In genomic region chrX:101953787-101954491, GRCm38 (mm10) we compare ENCODE assay signal across 9 mouse cellular contexts.
DNase-seq lines count a peak whose midpoint lies in the region; ATAC-seq and TF ChIP-seq lines count a peak whose summit lies in the region.
"Had no signal": no experiment of that assay in that cellular context is flagged by ENCODE, and none has a peak within 500 bp of the region (broad histone marks: within the 10 kb centered on the region; RNA-seq: fewer than 3 reads in every experiment).

No protein-coding gene starts in this region.

- peak overlapping the region in 1 of 3 experiments; percentile 17 for H3K4me3 ChIP-seq in CH12.LX (replicated peaks in 1 of 3; ENCODE audit: low read depth in 2 of 3, low read length in 2 of 3, poor library complexity in 1 of 3)
- H3K4me3 ChIP-seq in forebrain, embryonic 14.5 days (ENCODE audit: low read depth, low read length), result peak overlapping the region; percentile 24
- 0 out of 2 replicates have a peak overlapping the region, but pooled peaks have one; percentile 15 for H3K4me3 ChIP-seq in liver, embryonic 16.5 days (ENCODE audit: low read depth, low read length)
- H3K4me3 ChIP-seq in neural tube, embryonic 13.5 days, result peak overlapping the region; percentile 33

- TF ChIP-seq RAD21 in CH12.LX (IDR thresholded peaks at IDR 0.05; ENCODE audit: low read depth, low read length), result peak; percentile 49

- 37% methylated on average over 30 of the region's 30 CpGs for WGBS in forebrain, embryonic 14.5 days
- WGBS in large intestine, adult 2 months, result 12% methylated on average over 28 of the region's 30 CpGs
- 23% methylated on average over 26 of the region's 30 CpGs for WGBS in liver, embryonic 16.5 days (ENCODE audit: insufficient replicate concordance)
- WGBS in neural tube, embryonic 13.5 days, result 13% methylated on average over 30 of the region's 30 CpGs

- peak in 1 of 2 experiments; percentile 73; a peak in 2 of 4 replicates for TF ChIP-seq CTCF in CH12.LX (conservative IDR thresholded peaks at IDR 0.05 in 1 of 2, IDR thresholded peaks at IDR 0.05 in 1 of 2; ENCODE audit: low read depth in 2 of 2, low read length in 2 of 2)

- H3K27ac ChIP-seq in CH12.LX (ENCODE audit: insufficient read depth, low read depth), result no peak overlapping the region
- no peak overlapping the region for H3K27ac ChIP-seq in forebrain, embryonic 14.5 days (ENCODE audit: low read depth, low read length)
- peak overlapping the region; percentile 33; the same call in 1 of the 2 replicates for H3K27ac ChIP-seq in liver, embryonic 16.5 days (ENCODE audit: low read length)
- no peak overlapping the region for H3K27ac ChIP-seq in neural tube, embryonic 13.5 days (replicated peaks)
- H3K27ac ChIP-seq: macrophage had no signal

- H3K36me3 ChIP-seq in CH12.LX (replicated peaks in 1 of 2; ENCODE audit: control insufficient read depth in 1 of 2, insufficient read depth in 1 of 2, low read length in 1 of 2), result no peaks in the 10 kb centered on the region
- H3K36me3 ChIP-seq in forebrain, embryonic 14.5 days (ENCODE audit: control insufficient read depth, insufficient read depth, low read length), result no peaks in the 10 kb centered on the region
- H3K36me3 ChIP-seq in liver, embryonic 16.5 days (ENCODE audit: control insufficient read depth, insufficient read depth), result no peaks in the 10 kb centered on the region
- H3K36me3 ChIP-seq in neural tube, embryonic 13.5 days, result no peaks in the 10 kb centered on the region

- no peak overlapping the region for H3K9ac ChIP-seq in CH12.LX (ENCODE audit: insufficient read depth, low read depth)
- H3K9ac ChIP-seq in forebrain, embryonic 14.5 days (ENCODE audit: low read length), result peak overlapping the region; percentile 48
- H3K9ac ChIP-seq in liver, embryonic 16.5 days (ENCODE audit: low read depth, low read length), result no peak overlapping the region
- H3K9ac ChIP-seq in neural tube, embryonic 13.5 days, result peak overlapping the region; percentile 60

- intact Hi-C loops in heart, postnatal 14 days (cut with DNase I), result loop anchor here (2.0 kb wide), 1 partner anchor 113 kb away; no protein-coding TSS in a partner anchor

- H3K4me1 ChIP-seq in CH12.LX (ENCODE audit: control insufficient read depth in 1 of 2, insufficient read depth in 2 of 2), result no peaks in the 10 kb centered on the region
- H3K4me1 ChIP-seq in forebrain, embryonic 14.5 days (ENCODE audit: control insufficient read depth, insufficient read depth, low read length), result no peaks in the 10 kb centered on the region
- H3K4me1 ChIP-seq in liver, embryonic 16.5 days (ENCODE audit: control insufficient read depth, low read depth, low read length), result no peaks in the 10 kb centered on the region
- H3K4me1 ChIP-seq in neural tube, embryonic 13.5 days (replicated peaks), result no peaks in the 10 kb centered on the region

- H3K4me2 ChIP-seq in CH12.LX (ENCODE audit: insufficient read depth, low read depth, poor library complexity, severe bottlenecking), result peak overlapping the region; percentile 63; the same call in 1 of the 2 replicates
- H3K4me2 ChIP-seq in forebrain, embryonic 14.5 days (ENCODE audit: low read length), result peak overlapping the region; percentile 53
- peak overlapping the region; percentile 42 for H3K4me2 ChIP-seq in liver, embryonic 16.5 days (ENCODE audit: low read depth, low read length)
- H3K4me2 ChIP-seq in neural tube, embryonic 13.5 days, result peak overlapping the region; percentile 56

- peak; percentile 99 for ATAC-seq in forebrain, embryonic 14.5 days
- ATAC-seq in liver, embryonic 16.5 days (ENCODE audit: low read depth), result peak; percentile 85
- peak; percentile 99 for ATAC-seq in neural tube, embryonic 13.5 days (ENCODE audit: low read depth)

- dilution Hi-C loops in CH12.LX (cut with MboI; ENCODE audit: extremely low pct_ligation_motif_present, extremely low pct_unique_long_range_greater_than_20kb, low sequenced_read_pairs), result no loop called here

- in situ Hi-C loops in CH12.LX (cut with MboI; ENCODE audit: low pct_ligation_motif_present, low pct_unique_long_range_greater_than_20kb, low sequenced_read_pairs), result loop anchor here (25.0 kb wide), 1 partner anchor 108 kb away; the partner anchor contains the start of gene Rtl5

- no peak for TF ChIP-seq POLR2A in CH12.LX (IDR thresholded peaks at IDR 0.05; ENCODE audit: low read depth, low read length)

- H3K9me3 ChIP-seq in CH12.LX (replicated peaks; ENCODE audit: low read length), result no peaks in the 10 kb centered on the region
- no peaks in the 10 kb centered on the region for H3K9me3 ChIP-seq in forebrain, embryonic 14.5 days (replicated peaks; ENCODE audit: control insufficient read depth, low read length)
- no peaks in the 10 kb centered on the region for H3K9me3 ChIP-seq in liver, embryonic 16.5 days (replicated peaks; ENCODE audit: control insufficient read depth, low read length)
- no peaks in the 10 kb centered on the region for H3K9me3 ChIP-seq in neural tube, embryonic 13.5 days

- H3K27me3 ChIP-seq in CH12.LX (replicated peaks), result no peaks in the 10 kb centered on the region
- no peaks in the 10 kb centered on the region for H3K27me3 ChIP-seq in forebrain, embryonic 14.5 days (replicated peaks; ENCODE audit: control insufficient read depth, insufficient read depth, low read length)
- no peaks in the 10 kb centered on the region; the same call in 1 of the 2 replicates for H3K27me3 ChIP-seq in liver, embryonic 16.5 days (ENCODE audit: control insufficient read depth, insufficient read depth, low read depth, low read length)
- H3K27me3 ChIP-seq in neural tube, embryonic 13.5 days, result peaks cover 72% of the 10 kb centered on the region

- DNase-seq in CH12.LX (ENCODE audit: extremely low read depth), result peak; percentile 77
- peak; percentile 50 for DNase-seq in c-Kit-positive CD71-positive TER-119-negative erythroid progenitor cells, embryonic 14.5 days (ENCODE audit: low read depth)
- peak; percentile 89 for DNase-seq in forebrain, embryonic 14.5 days (ENCODE audit: low spot score)
- DNase-seq in heart, postnatal 14 days, result peak; percentile 92
- DNase-seq in large intestine, adult 2 months (ENCODE audit: low read depth, low spot score), result peak; percentile 24
- DNase-seq in telencephalon, adult 2 months (ENCODE audit: low read depth, low spot score), result peak; percentile 75

- no peak for TF ChIP-seq EP300 in CH12.LX (IDR thresholded peaks at IDR 0.05; ENCODE audit: low read length)

- no peaks in the 10 kb centered on the region for H3K79me2 ChIP-seq in CH12.LX (replicated peaks; ENCODE audit: control insufficient read depth, extremely low read depth, insufficient read depth, poor library complexity, severe bottlenecking)

TF ChIP-seq in CH12.LX, 34 proteins besides CTCF, POLR2A, EP300 and RAD21:
- peak; percentile 45; the same call in 1 of the 2 replicates for TF ChIP-seq ELF1 (IDR thresholded peaks at IDR 0.05; ENCODE audit: low read depth, low read length)
- 0 out of 2 replicates have a peak, but pooled peaks have one; percentile 46 for TF ChIP-seq MAZ (IDR thresholded peaks at IDR 0.05; ENCODE audit: low read depth, low read length)
- peak; percentile 53 for TF ChIP-seq SMC3 (IDR thresholded peaks at IDR 0.05; ENCODE audit: low read depth, low read length)
- peak; percentile 62 for TF ChIP-seq BHLHE40 (IDR thresholded peaks at IDR 0.05; ENCODE audit: low read depth, low read length)
- TF ChIP-seq NRF1 (IDR thresholded peaks at IDR 0.05; ENCODE audit: low read depth, low read length), result peak; percentile 57; the same call in 1 of the 2 replicates
- TF ChIP-seq KAT2A (IDR thresholded peaks at IDR 0.05; ENCODE audit: insufficient replicate concordance, low read length), result no peak
- no peak for TF ChIP-seq NELFE (IDR thresholded peaks at IDR 0.05; ENCODE audit: low read depth, low read length)
TF ChIP-seq in CH12.LX: peak in this region for 5.

Comparison
In these comparisons a context has a peak if more than half of its experiments do, and no peak if none do; other contexts are left out.
1. DNase-seq: peak in every context shown above with its lines; median percentile 92 in heart, postnatal 14 days; 89 in forebrain, embryonic 14.5 days; 77 in CH12.LX; 75 in telencephalon, adult 2 months; 50 in c-Kit-positive CD71-positive TER-119-negative erythroid progenitor cells, embryonic 14.5 days; 24 in large intestine, adult 2 months.
2. H3K9ac ChIP-seq: peak in forebrain, embryonic 14.5 days (single experiment) and neural tube, embryonic 13.5 days (single experiment); none in CH12.LX (single experiment) and liver, embryonic 16.5 days (single experiment).
3. Peak in every context shown above with its lines, with median percentiles within 50 percentile points of each other: H3K4me2 ChIP-seq and ATAC-seq.